Mouse (Mus musculus): Measurements from ENCODE around the gene Rhoc. TPM values are rescaled to one million over a fixed set of nuclear protein-coding genes. Genes with fewer than 3 reads are reported as not detected.
A peak's percentile ranks its signal among the peaks of the same experiment; 100 is the strongest.

The Rhoc gene
- total RNA-seq, 2 experiments from 2014 or later: 96.9 to 108 TPM

DNA sequence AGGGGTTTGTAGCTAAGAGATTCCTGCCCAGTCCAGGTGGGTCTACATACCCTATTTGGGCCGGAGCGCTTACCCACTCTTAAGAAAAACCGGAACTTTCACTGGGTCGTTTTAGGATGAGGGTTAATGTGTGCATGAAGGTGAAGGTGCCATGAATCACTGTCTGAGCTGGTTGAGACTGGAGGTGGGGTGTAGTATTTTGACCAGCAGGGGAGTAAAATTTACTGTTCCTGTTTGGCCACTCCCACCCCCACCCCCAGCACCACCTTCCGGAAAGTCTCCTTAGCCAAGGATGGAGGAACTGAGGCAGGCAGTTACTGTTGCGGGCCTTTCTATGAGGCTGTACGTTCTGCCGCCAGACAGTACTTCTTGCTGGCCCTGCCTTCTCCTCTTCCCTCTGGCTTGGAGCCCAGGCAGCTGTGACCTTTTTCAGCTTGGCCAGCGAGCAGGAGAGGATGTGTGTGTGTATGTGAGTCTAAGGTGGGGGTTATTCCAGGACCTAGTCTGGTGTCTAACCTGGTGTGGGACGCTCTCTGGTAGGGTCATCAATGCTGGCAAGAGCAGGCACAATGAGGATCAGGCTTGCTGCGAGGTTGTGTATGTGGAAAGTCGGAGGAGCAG is 6.0 kb upstream of the Rhoc start:
- intact Hi-C loops (cut with DNase I): no loop called here
- peak; percentile 65 for DNase-seq (ENCODE audit: low spot score)

DNA sequence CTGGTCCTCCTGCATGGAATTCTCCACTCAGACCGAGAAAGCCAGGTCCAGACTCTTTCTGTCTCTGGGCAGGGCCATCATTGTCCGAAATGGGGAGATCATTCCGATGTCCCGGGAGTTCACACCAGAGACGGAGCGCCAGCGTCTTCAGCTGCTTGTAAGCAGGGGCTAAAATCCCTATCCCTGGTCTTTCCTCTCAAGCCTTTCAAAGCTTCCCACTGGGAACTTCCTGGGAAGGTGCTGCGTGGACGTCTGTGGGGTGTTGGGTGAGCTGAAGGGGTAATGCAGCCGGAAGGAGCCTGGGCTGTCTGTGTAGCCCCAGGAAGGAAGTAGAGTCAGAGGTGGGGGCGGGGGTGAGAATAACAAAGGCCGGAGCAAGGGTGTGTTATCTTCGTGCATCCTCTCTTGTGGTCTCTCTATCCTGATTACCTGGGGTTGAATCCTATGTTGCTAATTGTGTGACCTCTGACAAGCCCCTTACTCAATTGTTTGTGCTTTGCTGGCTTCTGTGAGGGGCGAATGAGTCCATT is 4.1 kb upstream of the Rhoc start:
- no peak for DNase-seq (ENCODE audit: low spot score)
- intact Hi-C loops (cut with DNase I): no loop called here

DNA sequence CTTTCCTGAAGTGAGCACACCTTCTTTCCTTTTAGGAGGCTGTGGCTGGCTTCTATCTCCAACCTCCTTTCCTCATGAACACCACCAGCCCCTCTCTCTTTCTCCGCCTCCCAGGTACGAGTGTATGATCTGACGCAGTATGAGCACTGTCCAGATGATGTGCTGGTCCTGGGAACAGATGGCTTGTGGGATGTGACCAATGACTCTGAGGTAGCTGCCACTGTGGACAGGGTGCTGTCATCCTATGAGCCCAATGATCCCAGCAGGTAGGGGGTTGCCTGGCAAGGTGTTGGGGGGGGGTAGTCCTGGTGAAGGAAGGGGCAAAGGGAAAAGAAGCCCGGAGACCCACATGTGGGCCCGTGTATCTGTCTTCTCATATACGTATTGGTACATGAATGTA is 2.9 kb upstream of the Rhoc start:
- no peak for DNase-seq (ENCODE audit: low spot score)
- intact Hi-C loops (cut with DNase I): loop anchor here (5.0 kb wide), 1 partner anchor 272 kb away; no protein-coding TSS in a partner anchor

DNA sequence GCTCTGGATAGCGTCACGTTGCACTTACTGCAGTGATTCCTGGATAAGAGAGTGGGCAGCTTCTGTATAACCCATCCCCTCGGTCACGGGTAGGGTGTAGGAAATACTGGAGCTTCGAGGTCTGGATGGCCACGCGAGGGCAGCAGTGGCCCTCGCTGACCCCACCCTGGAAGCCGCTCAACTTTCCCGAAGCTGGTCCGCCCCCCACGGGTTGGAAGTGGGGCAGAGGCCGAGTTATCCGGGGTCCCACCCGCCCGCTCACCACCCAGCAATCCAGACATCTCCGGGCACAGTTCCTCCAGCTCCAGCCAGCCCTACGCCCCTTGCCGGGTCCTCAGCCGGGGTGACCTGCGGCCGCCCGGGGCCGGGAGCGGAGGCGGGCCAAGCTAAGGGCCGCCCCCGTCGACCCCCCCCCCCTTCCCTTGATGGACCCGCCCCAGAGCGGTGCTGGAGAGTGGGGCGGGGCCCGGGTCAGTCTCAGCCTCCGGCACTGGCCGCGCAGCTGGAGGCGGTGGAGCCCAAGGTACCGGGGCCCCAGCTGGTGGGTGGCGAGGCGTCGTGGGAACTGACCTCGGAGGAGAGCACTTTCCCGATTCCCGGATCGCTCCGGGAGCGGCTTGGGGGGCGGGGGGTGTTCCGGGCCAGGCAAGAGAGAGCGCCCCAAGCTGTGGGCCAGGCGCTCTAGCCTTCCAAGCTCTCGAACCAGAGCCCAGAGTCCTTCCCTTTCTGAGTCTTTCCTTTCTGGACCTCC is 561 bp downstream of the Rhoc start:
- intact Hi-C loops (cut with DNase I): loop anchor here (2.0 to 5.0 kb wide), 3 partner anchors 30 to 269 kb away; partner anchors contain the start of genes Capza1, Mov10 and St7l
- peak; percentile 78 for DNase-seq (ENCODE audit: low spot score)

DNA sequence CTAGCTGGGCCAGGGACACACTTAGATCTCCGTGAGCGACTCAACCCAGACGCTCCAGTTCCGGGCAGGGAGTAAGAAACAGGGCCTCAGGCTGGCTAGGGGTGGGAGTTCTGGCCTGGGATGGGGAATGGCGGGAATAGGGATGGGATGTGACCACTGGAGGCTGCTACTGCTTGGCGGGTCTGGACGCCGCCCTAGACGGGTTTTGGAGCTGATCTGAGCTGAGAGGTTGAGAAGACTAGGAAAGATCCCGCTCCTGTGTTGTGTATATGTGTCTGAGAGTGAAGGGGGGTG is 1.1 kb downstream of the Rhoc start:
- intact Hi-C loops (cut with DNase I): loop anchor here (2.0 to 5.0 kb wide), 3 partner anchors 30 to 268 kb away; partner anchors contain the start of genes Capza1, Mov10 and St7l
- DNase-seq (ENCODE audit: low spot score): no peak

DNA sequence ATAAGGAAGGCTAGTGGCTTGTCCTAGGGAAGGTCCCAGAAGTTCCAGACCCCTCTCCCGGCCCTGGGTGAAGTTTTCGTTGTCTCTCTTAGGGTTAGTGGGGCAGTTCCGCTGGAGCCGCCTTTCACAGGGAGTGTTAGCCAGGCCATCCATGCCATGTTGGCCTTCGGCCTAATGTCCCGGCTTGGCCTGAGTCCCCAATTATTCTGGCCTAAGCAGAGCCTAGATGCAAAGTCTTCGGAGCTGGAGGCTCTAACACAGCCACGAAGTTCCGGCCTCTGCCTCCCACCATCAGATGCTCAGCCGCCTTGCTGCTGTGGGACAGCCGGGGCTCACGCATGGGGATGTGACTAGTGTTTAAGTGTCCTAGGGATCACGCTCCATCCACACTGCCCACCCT is 1.6 kb downstream of the Rhoc start:
- DNase-seq (ENCODE audit: low spot score): no peak
- intact Hi-C loops (cut with DNase I): loop anchor here (2.0 to 5.0 kb wide), 3 partner anchors 29 to 267 kb away; partner anchors contain the start of genes Capza1, Mov10 and St7l

DNA sequence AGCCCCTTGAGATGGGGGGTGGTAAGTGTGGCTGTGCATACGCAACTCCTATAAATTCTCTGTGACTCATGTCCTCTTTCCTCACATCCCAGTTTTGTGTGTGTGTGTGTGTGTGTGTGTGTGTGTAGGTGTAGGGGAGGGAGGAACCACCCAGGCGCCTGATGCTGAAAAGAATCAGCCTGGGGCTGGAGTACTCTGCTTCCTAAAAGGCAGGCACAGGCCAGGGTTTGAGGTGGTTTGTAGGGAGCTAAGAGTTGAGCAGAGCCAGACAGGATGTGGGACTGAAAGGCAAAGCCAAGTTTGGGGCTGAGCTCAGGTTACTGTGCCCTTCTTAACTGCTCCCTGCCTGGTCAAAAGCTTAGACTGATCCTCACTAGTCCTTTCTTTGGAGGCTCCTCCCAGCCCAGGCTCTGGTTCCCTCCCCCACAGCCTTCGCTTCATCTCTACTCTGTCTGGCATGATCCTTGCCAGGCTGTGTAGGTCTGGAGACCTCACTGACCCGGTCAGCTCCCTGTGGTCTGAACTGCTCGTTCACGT is 2.3 kb downstream of the Rhoc start:
- intact Hi-C loops (cut with DNase I): no loop called here
- no peak for DNase-seq (ENCODE audit: low spot score)

DNA sequence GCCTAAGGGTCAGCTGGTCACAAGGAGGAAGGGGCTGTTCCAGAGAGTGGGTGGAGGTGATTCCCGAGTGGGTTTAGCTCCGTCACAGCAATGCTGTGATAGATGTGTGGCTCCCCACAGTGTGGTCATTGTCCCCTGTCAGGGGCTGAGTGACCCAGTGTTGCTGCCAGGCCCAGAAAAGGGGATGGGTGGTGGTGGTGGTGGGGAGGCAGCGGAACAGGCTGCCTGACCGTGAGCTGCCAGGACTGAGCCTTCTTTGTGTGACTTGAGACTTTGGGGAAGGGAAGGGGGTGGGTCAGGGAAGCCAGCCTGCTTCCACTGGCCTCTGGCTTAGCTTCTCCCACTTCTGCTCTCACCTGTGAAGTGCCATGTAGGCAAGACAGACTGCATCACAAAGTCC is 2.8 kb downstream of the Rhoc start:
- DNase-seq (ENCODE audit: low spot score): no peak
- intact Hi-C loops (cut with DNase I): no loop called here

DNA sequence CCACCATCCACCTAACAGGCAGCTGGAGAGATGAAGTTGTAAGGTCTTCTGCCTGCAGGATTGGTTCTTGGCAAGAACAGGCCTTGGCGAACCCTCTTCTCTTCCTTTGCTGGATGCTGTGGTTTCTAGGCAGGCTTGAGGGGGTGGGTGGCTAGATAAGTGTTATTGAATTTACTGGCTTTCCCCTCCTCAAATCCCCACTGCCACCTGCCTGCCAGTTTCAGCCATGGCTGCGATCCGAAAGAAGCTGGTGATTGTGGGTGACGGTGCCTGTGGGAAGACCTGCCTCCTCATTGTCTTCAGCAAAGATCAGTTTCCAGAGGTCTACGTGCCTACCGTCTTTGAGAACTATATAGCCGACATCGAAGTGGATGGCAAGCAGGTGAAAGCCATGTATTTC is 3.5 kb downstream of the Rhoc start:
- intact Hi-C loops (cut with DNase I): no loop called here

DNA sequence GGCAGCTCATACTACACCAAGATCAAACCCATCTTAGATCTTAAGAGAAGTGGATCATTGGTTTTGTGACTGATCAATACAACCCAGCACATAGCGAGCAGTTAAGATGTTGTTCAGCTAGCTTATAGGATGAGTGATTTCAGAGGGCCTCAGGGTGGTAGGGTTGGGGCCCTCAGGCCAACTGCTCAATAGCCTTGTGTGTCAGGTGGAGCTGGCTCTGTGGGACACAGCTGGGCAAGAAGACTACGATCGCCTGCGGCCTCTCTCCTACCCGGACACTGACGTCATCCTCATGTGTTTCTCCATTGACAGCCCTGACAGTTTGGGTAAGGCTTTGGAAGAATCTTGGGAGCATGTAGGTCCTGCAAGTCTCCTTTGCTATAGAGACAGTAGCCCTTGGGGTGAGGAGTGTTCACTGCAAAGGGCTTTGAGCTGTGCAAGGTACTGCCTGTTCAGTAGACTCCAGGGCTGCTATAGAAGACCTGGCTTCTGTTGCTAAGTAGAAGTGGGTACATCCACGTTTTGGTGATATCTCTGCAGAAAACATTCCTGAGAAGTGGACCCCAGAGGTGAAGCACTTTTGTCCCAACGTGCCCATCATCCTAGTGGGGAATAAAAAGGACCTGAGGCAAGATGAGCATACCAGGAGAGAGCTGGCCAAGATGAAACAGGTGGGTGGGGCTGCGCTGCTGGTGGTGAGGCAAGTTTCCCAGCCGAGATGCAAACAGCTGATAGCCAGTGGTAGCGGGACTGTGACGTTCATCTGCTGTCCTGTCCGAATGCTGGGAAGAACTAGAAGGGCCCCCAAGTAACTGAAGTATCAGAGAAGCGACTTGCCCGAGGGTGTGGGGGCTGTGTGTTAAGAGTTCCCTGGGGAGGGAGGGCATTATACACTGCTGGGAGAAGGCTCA is 4.4 kb downstream of the Rhoc start:
- intact Hi-C loops (cut with DNase I): no loop called here

More for the DNA sequence above, 3.5 kb downstream of the Rhoc start:
- no peak for DNase-seq (ENCODE audit: low spot score)

DNA sequence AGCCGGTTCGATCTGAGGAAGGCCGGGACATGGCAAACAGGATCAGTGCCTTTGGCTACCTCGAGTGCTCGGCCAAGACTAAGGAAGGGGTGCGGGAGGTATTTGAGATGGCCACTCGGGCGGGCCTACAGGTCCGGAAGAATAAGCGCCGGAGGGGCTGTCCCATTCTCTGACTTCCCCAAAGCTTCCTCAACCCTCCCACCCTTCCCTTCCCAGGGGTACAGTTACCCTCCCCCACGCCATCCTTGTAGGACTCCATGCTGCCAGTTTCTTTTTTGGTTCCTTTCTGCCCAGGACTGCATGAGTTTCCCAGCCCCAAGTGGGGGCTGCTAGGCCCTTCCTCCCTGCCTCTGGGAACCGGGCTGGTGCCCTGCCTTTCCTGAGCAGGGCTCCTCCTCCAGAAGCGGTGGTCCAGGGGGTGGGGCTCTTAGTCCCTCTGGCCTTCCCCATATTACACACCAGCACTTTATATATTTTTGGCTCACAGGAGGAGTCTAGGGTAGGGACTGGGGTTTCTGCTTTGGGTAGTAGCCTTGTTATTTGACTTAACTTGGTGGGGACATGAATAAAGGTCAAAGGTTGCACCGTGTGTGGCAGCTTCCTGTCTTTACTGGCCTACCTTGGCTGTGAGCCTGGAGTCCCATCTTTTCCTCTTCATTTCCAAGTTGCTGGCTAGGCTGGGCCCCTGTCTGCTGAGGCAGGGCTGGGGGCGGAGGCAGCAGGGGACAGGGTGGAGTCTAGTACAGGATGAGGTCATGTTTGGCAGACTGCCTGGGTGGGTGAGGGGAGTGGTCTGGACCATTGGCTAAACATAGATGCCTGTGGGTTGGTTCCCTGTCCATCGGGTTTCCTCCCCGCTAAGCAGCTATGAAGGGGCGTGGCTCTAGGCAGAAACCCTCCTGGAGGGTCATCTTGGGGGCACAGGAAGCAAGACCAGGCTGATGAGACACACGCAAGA is 6.0 kb downstream of the Rhoc start:
- intact Hi-C loops (cut with DNase I): no loop called here
- peak; percentile 92 for DNase-seq (ENCODE audit: low spot score)

More for the DNA sequence above, 4.4 kb downstream of the Rhoc start:
- DNase-seq (ENCODE audit: low spot score): no peak

DNA sequence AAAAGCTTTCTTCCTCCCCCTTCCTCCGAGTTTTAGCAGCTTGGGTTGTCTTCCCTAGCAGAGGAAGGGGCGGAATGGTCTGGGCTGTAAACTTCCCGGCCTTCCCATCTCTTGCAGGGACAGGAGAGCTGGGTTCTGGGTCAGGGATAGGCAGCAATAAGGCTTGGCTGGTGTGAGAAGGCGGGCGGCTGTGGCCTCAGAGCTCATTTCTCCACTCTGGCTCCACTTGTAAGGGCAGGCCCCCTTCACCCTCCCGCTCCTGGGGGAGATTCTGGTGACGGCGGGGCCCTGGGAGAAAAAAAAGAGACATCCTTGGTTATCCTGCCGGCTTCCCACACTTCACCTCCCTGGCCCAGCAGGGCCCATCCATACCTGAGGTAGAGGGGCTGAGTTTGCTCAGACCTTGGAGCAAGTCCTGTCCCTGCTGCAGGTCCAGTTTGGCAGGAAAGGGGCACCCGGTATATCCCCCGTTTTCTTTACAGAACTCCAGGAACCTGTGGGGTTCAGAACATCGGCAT is 6.8 kb downstream of the Rhoc start:
- no peak for DNase-seq (ENCODE audit: low spot score)
- intact Hi-C loops (cut with DNase I): no loop called here

DNA sequence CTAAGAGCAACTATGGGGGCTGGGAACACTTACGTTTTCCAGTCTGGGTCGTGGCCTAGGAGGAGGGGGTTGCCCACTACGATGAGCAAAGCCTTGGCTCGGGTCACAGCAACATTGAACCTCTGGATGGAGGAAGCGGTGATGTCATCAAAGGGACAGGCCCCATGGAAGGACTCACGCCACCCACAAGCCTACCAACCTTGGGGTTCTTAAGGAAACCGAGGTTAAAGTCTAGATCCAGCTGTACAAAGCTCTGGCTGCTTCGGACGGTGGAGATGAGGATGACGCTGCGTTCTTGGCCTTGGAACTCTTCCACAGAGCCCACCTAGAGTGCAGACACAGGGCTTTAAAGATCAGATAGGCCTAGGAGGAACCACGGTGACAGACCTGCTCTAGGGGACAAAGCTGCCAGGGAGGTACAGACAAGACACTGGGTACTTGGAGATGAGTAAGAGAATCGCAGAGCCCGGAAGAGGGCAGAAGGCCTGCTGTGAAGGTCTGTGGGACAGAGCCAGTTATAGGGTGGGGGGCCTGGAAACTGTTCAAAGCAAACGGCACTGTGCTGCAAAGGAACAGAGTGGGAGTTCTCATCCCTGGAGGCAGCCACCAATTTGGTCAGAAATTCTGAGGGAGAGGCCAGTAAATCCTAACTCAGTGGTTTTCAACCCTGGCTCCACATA is 7.6 kb downstream of the Rhoc start:
- no peak for DNase-seq (ENCODE audit: low spot score)
- intact Hi-C loops (cut with DNase I): no loop called here

DNA sequence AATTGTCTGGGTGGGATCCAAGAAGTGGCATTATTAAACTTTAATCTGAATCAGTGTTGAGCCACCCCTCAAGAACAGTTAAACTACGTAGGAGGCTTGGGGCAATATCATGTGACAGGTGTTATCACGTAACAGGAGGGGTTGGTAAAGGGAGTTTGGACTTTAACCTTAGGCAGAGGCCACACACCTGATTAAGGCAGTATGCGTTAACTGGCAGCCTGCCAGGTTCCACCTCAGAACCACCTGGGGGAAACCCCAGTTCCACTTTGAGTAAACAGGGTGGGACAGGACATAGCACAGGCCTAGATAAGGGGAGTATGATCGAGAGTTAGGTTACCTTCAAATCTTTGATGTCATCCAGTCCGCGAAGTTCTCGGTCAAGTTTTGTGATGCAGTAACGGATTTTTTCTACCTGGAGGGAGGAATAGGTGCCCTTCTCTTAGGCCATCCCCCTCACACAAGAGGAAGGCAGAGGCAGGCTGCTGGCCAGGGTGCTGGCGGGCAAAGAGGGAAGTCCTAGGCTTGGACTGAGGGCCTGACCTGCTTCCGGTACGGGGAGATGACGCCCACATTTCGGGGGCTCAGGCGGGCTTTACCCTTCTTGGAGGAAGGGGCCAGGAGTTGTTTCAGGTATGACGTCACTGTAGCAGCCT is 8.4 kb downstream of the Rhoc start:
- DNase-seq (ENCODE audit: low spot score): no peak
- intact Hi-C loops (cut with DNase I): no loop called here

DNA sequence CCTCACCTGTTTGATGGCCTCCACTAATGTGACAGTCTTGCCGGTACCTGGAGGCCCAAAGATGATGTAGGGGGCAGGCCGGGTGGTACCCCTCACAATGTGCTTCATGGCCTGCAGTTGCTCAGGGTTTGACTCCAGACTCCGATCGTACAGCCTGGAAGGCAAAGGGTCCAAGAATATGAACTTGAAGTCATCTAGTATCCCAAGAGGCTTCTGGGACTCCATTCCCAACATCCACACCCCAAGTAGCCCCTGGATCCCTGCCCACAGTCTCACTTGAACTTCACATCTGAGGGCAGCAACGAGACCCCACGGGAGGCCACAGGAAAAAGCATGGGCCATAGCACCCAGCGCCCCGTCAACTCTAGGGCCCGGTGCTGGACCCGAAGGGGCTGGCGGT is 12.5 kb downstream of the Rhoc start:
- intact Hi-C loops (cut with DNase I): no loop called here
- DNase-seq (ENCODE audit: low spot score): no peak

DNA sequence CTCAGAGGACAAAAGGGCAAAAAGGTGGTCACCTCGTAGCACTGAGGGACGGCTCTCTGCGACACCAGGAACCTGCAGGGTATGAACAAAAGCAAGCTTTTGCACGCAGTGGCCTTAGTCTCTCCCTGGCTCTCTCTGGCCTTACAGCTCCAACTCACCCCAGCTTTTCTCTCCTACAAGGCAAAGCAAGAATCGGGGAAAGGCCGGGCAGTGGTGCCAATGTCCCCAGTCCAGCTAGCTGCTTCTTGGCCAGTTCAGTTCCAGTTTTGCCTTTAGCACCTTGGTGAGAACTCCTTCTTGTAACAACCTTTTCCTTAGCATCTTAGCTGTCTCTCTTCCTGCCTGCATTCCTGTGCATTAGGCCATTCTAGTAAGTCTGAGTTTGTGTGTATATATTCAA is 13.3 kb downstream of the Rhoc start:
- no peak for DNase-seq (ENCODE audit: low spot score)
- intact Hi-C loops (cut with DNase I): no loop called here

DNA sequence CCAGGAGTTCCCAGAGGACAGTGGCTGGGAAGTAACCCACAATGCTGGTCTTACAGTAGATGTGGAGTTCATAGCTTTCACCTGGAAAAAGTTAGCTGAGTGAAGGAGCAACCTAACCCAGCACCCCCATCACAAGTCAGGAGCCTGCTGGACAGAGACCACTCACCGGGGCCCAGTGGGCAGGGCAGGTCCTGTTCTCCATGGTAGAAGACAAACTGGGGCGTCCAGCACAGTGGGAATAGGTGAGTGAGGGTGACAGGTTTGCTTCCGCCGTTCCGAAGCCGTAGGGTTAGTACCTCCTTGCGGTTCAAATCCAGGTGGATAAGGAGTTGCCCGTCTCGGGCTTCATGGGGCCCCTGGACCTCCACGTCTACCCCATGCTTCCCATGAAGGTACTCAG is 16.1 kb downstream of the Rhoc start:
- intact Hi-C loops (cut with DNase I): no loop called here
- no peak for DNase-seq (ENCODE audit: low spot score)

DNA sequence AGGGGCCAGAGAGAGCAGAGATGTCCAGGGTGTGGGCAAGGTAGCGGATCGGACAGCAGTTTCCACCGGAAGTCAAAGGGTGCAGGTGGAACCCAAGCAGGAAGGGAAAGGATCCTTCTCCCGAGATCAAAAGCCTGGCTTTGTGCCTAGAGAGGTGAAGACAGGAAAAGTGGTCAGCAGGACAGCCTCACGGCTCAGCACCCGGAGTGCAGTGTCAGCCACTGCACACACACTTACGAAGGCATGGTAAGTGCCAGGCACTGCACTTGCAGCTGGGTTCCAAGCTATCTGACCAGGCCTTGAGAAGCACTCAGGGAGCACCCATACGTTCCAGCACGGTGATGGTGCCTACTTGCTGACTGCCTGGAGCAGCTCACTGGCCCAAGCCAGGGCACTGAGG is 17.4 kb downstream of the Rhoc start:
- intact Hi-C loops (cut with DNase I): no loop called here
- DNase-seq (ENCODE audit: low spot score): no peak
